Mouse (Mus musculus) midbrain, embryonic 11.5 days (tissue): ENCODE results near the gene Slc24a2. TPM values are rescaled to one million over a fixed set of nuclear protein-coding genes. Genes with fewer than 3 reads are reported as not detected.

Experiments used
- ATAC-seq: fragments of 200-750 bp; cut with Nextera tagmentation; 2 replicates; pipeline ENCODE4 v1.8.0; 2017; ENCODE audit warnings: moderate TSS enrichment, moderate library complexity; ENCODE audit not compliant: low FRiP score
- DNase-seq: peaks from one replicate; pipeline ENCODE4 v3.0.0; 2015; ENCODE audit warnings: low spot score; ENCODE audit errors: missing footprints
- H3K27ac ChIP-seq: fragments of 300-500 bp; sonication (generic); 2 replicates; pipeline ENCODE4 v1.5.1; 2014; ENCODE audit warnings: low read depth, low read length
- H3K27me3 ChIP-seq: fragments of 300-500 bp; sonication (generic); 2 replicates; pipeline ENCODE4 v1.6.1; 2014; ENCODE audit warnings: mild to moderate bottlenecking, low read length, moderate library complexity, mixed read lengths; ENCODE audit not compliant: control insufficient read depth, insufficient read depth
- H3K36me3 ChIP-seq: fragments of 300-500 bp; sonication (generic); 2 replicates; pipeline ENCODE4 v1.6.1; 2014; ENCODE audit warnings: mild to moderate bottlenecking, low read length, moderate library complexity, mixed read lengths; ENCODE audit not compliant: control insufficient read depth, insufficient read depth
- H3K4me1 ChIP-seq: fragments of 300-500 bp; sonication (generic); 2 replicates; pipeline ENCODE4 v1.6.1; 2014; ENCODE audit warnings: low read length; ENCODE audit not compliant: control insufficient read depth, insufficient read depth
- H3K4me2 ChIP-seq: fragments of 300-500 bp; sonication (generic); 2 replicates; pipeline ENCODE4 v1.6.1; 2014; ENCODE audit warnings: mild to moderate bottlenecking, moderate library complexity
- H3K4me3 ChIP-seq: fragments of 300-500 bp; sonication (generic); 2 replicates; pipeline ENCODE4 v1.5.1; 2014; ENCODE audit warnings: low read depth, low read length
- H3K9ac ChIP-seq: fragments of 300-500 bp; sonication (generic); 2 replicates; pipeline ENCODE4 v1.6.1; 2014; ENCODE audit warnings: low read length
- H3K9me3 ChIP-seq: fragments of 300-500 bp; sonication (generic); 2 replicates; pipeline ENCODE4 v1.6.1; 2016; ENCODE audit warnings: low read length; ENCODE audit not compliant: control insufficient read depth
- WGBS: fragments of 180-500 bp; shearing (Covaris S2); extraction: QIAGEN DNeasy Blood & Tissue Kit; methylation state at CpG from one replicate; pipeline ENCODE4 v1.1.7; 2014; 5-methylcytosine and 5-hydroxymethylcytosine counted together
- polyA plus RNA-seq: library from polyadenylated mRNA; unstranded; fragments of >200 nt; fragmentation: Nextera tagmentation; extraction: Ambion mirVana; gene quantifications from 2 replicates; pipeline ENCODE4 v1.2.1, GENCODE M21; 2014

Gene Slc24a2
- polyA plus RNA-seq, 1 experiment from 2014 or later, result 0.87 TPM

GRCm38 (mm10) chr4:87019486-87020105, 210.7 kb downstream of the Slc24a2 start:
- WGBS, result 61% methylated on average over 13 of the region's 13 CpGs
- Histone ChIP-seq H3K36me3 (no peaks in the 10 kb centered on the region), H3K4me2 (no peak overlapping the region), H3K4me1 (no peaks in the 10 kb centered on the region), H3K9me3 (no peaks in the 10 kb centered on the region), H3K27me3 (no peaks in the 10 kb centered on the region), H3K9ac (no peak overlapping the region), H3K27ac (no peak overlapping the region), H3K4me3 (no peak overlapping the region)
- no peak for ATAC-seq
- no peak for DNase-seq

GRCm38 (mm10) chr4:87018073-87018997, 211.9 kb downstream of the Slc24a2 start:
- H3K4me1 ChIP-seq, result no peaks in the 10 kb centered on the region
- H3K9ac ChIP-seq, result no peak overlapping the region
- 85% methylated on average over 9 of the region's 9 CpGs for WGBS
- no peak overlapping the region for H3K4me2 ChIP-seq
- H3K9me3 ChIP-seq, result no peaks in the 10 kb centered on the region
- H3K36me3 ChIP-seq, result no peaks in the 10 kb centered on the region
- DNase-seq (peak; percentile 53), ATAC-seq (no peak)
- H3K27ac ChIP-seq, result no peak overlapping the region
- H3K4me3 ChIP-seq, result no peak overlapping the region
- no peaks in the 10 kb centered on the region for H3K27me3 ChIP-seq

GRCm38 (mm10) chr4:87017464-87017863, 212.8 kb downstream of the Slc24a2 start:
- DNase-seq (no peak), ATAC-seq (no peak)
- WGBS, result 83% methylated on average over 3 of the region's 3 CpGs
- no peak overlapping the region for H3K4me3 ChIP-seq
- no peak overlapping the region for H3K4me2 ChIP-seq
- H3K27ac ChIP-seq, result no peak overlapping the region
- H3K27me3 ChIP-seq, result no peaks in the 10 kb centered on the region
- H3K9me3 ChIP-seq, result no peaks in the 10 kb centered on the region
- no peaks in the 10 kb centered on the region for H3K36me3 ChIP-seq
- H3K4me1 ChIP-seq, result no peaks in the 10 kb centered on the region
- H3K9ac ChIP-seq, result no peak overlapping the region

DNA sequence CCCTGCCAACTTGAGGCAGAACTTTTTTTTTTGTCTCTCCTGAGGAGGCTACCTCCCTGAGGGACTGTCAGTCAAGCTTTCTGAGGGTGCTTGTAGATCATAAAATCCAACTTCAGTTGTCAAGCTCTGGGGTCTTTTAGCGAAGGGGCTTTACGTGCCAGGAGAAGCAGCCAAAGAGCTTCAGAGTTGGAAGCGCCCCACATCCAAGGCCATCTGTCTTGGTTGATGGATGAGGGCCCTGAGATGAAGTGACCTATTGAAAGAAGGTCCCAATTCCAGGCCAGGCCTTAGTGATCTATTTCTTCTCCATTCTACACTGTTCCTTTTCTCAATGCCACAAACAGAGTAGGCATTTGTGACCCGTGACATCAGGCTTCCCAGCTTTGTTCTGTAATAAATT, 214.5 kb downstream of the Slc24a2 start:
- Histone ChIP-seq H3K4me3 (no peak overlapping the region), H3K27me3 (no peaks in the 10 kb centered on the region), H3K4me1 (no peaks in the 10 kb centered on the region), H3K4me2 (no peak overlapping the region), H3K27ac (no peak overlapping the region), H3K9ac (no peak overlapping the region), H3K36me3 (no peaks in the 10 kb centered on the region), H3K9me3 (no peaks in the 10 kb centered on the region)
- WGBS, result 89% methylated on average over 4 of the region's 4 CpGs
- ATAC-seq (no peak), DNase-seq (no peak)

- H3K4me3 ChIP-seq, result no peak overlapping the region
- H3K36me3 ChIP-seq, result no peaks in the 10 kb centered on the region
- no peaks in the 10 kb centered on the region for H3K4me1 ChIP-seq
- WGBS, result 87% methylated on average over 7 of the region's 7 CpGs
- no peak overlapping the region for H3K27ac ChIP-seq
- no peak for ATAC-seq
- no peak overlapping the region for H3K9ac ChIP-seq
- DNase-seq, result no peak
- no peak overlapping the region for H3K4me2 ChIP-seq
- H3K9me3 ChIP-seq, result no peaks in the 10 kb centered on the region
- no peaks in the 10 kb centered on the region for H3K27me3 ChIP-seq
Measured at GRCm38 (mm10) chr4:87013721-87014620, 216.3 kb downstream of the Slc24a2 start.

GRCm38 (mm10) chr4:86992470-86992869, 237.8 kb downstream of the Slc24a2 start:
- DNase-seq (no peak), ATAC-seq (no peak)
- H3K9ac ChIP-seq, result no peak overlapping the region
- H3K4me1 ChIP-seq, result no peaks in the 10 kb centered on the region
- no peak overlapping the region for H3K4me3 ChIP-seq
- H3K4me2 ChIP-seq, result no peak overlapping the region
- no peaks in the 10 kb centered on the region for H3K36me3 ChIP-seq
- WGBS, result 59% methylated on average over 3 of the region's 3 CpGs
- no peaks in the 10 kb centered on the region for H3K9me3 ChIP-seq
- H3K27ac ChIP-seq, result no peak overlapping the region
- H3K27me3 ChIP-seq, result no peaks in the 10 kb centered on the region

DNA sequence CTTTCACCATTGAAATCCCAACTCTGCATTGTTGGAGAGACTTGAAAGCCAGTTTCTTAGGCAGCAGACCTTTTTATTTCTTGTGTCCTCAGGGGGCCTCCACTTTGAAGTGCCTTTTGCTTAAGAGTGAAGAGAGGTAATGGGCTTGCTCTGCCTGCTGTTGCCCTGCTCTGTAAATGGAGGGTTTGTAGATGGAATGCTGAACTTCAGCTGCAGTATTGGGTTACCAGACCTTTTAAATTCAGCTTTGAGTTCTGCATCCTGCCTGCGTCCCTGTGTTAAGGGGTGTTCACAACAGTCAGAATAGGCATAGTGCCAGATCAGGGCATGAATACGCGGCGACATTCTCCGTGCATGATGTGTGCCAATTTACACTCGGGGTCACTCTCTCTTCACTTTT, 241.0 kb downstream of the Slc24a2 start:
- ATAC-seq, result no peak
- 66% methylated on average over 6 of the region's 6 CpGs for WGBS
- Histone ChIP-seq H3K36me3 (no peaks in the 10 kb centered on the region), H3K27me3 (no peaks in the 10 kb centered on the region), H3K4me2 (no peak overlapping the region), H3K9me3 (no peaks in the 10 kb centered on the region), H3K27ac (no peak overlapping the region), H3K4me1 (no peaks in the 10 kb centered on the region), H3K9ac (no peak overlapping the region), H3K4me3 (no peak overlapping the region)
- DNase-seq, result no peak

GRCm38 (mm10) chr4:86987846-86988245, 242.4 kb downstream of the Slc24a2 start:
- DNase-seq, result no peak
- no peaks in the 10 kb centered on the region for H3K9me3 ChIP-seq
- no peaks in the 10 kb centered on the region for H3K36me3 ChIP-seq
- WGBS, result 98% methylated on average over 4 of the region's 4 CpGs
- H3K9ac ChIP-seq, result no peak overlapping the region
- no peak overlapping the region for H3K4me3 ChIP-seq
- no peaks in the 10 kb centered on the region for H3K27me3 ChIP-seq
- no peak overlapping the region for H3K4me2 ChIP-seq
- no peaks in the 10 kb centered on the region for H3K4me1 ChIP-seq
- ATAC-seq, result no peak
- H3K27ac ChIP-seq, result no peak overlapping the region
